Mouse (Mus musculus): ENCODE results near the gene Pik3c2a. TPM values are rescaled to one million over a fixed set of nuclear protein-coding genes. Genes with fewer than 3 reads are reported as not detected.

Pik3c2a gene
- total and polyA plus RNA-seq, 2 experiments = 1.7 to 40.7 TPM

GRCm38 (mm10) chr7:116288996-116289395 is 154.3 kb downstream of the Pik3c2a start:
- H3K4me1 ChIP-seq (ENCODE audit: control insufficient read depth, insufficient read depth, low read length) = peaks cover 27% of the 10 kb centered on the region
- H3K27ac ChIP-seq (replicated peaks; ENCODE audit: insufficient read depth, low read depth, low read length) = no peak overlapping the region

DNA sequence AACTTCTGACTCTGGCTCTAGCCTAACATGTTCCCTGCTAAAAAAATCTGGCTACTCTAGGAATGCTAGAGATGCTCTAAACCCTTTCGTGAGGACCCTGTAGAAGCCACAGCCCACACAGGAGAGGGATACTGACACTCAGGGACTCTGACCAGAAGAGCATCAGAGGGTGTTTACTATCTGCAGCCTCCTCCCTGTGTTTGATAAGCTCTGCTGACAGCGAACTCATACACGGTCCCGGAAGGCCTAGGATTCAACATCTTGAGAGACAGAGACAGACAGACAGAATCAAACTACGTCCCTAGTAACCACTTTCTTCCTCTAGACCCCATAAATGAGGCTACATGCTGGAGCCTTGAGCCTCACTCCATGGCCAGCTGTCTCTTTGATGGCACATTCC is 155.3 kb downstream of the Pik3c2a start:
- H3K4me1 ChIP-seq (ENCODE audit: control insufficient read depth, insufficient read depth, low read length) = peaks cover 33% of the 10 kb centered on the region
- WGBS = 72% methylated on average over 5 of the region's 5 CpGs
- H3K9ac ChIP-seq (ENCODE audit: low read depth, low read length) = no peak overlapping the region

More at GRCm38 (mm10) chr7:116288996-116289395, 154.3 kb downstream of the Pik3c2a start:
- 58% methylated on average over 3 of the region's 3 CpGs for WGBS
- peak; percentile 51 for DNase-seq (ENCODE audit: extremely low read depth, low read depth, low spot score)
- no peaks in the 10 kb centered on the region for H3K27me3 ChIP-seq (ENCODE audit: control insufficient read depth, insufficient read depth, low read length)
- no peak overlapping the region for H3K9ac ChIP-seq (ENCODE audit: low read depth, low read length)
- H3K4me3 ChIP-seq (ENCODE audit: insufficient read depth, low read depth, low read length) = no peak overlapping the region
- H3K79me2 ChIP-seq (ENCODE audit: control insufficient read depth, insufficient read depth, low read length) = peaks cover 7% of the 10 kb centered on the region; the same call in 1 of the 2 replicates
- TF ChIP-seq POLR2A (IDR thresholded peaks at IDR 0.05; ENCODE audit: extremely low read depth, insufficient read depth, low read length) (no peak), CTCF (IDR thresholded peaks at IDR 0.05; ENCODE audit: low read depth, low read length) (no peak)
- H3K36me3 ChIP-seq (ENCODE audit: control insufficient read depth, insufficient read depth, low read length) = no peaks in the 10 kb centered on the region

More for the DNA sequence above, 155.3 kb downstream of the Pik3c2a start:
- Histone ChIP-seq H3K27ac (replicated peaks; ENCODE audit: insufficient read depth, low read depth, low read length) (no peak overlapping the region), H3K36me3 (ENCODE audit: control insufficient read depth, insufficient read depth, low read length) (no peaks in the 10 kb centered on the region), H3K27me3 (ENCODE audit: control insufficient read depth, insufficient read depth, low read length) (no peaks in the 10 kb centered on the region), H3K79me2 (ENCODE audit: control insufficient read depth, insufficient read depth, low read length) (peaks cover 7% of the 10 kb centered on the region; the same call in 1 of the 2 replicates), H3K4me3 (ENCODE audit: insufficient read depth, low read depth, low read length) (no peak overlapping the region)
- DNase-seq (ENCODE audit: extremely low read depth, low read depth, low spot score) = no peak
- TF ChIP-seq CTCF (IDR thresholded peaks at IDR 0.05; ENCODE audit: low read depth, low read length) (no peak), POLR2A (IDR thresholded peaks at IDR 0.05; ENCODE audit: extremely low read depth, insufficient read depth, low read length) (no peak)

Other genes with a start within 250 kb of the Pik3c2a start
- gene Plekha7, start 135.1 kb downstream of the Pik3c2a start, total RNA-seq (2014; rRNA removed) = 2.2 and 2.3 TPM in 2 replicates
- 2.7 and 2.9 TPM in 2 replicates for gene Plekha7, start 135.1 kb downstream of the Pik3c2a start, polyA plus RNA-seq (2012; rRNA removed)
- gene Rps13, start 109.3 kb downstream of the Pik3c2a start, total RNA-seq (2014; rRNA removed) = 125 and 171 TPM in 2 replicates
- gene Rps13, start 109.3 kb downstream of the Pik3c2a start, polyA plus RNA-seq (2012; rRNA removed) = 107 and 198 TPM in 2 replicates
- 4.7 and 5.5 TPM in 2 replicates for gene Nucb2, start 60.9 kb upstream of the Pik3c2a start, total RNA-seq (2014; rRNA removed)
- gene Nucb2, start 60.9 kb upstream of the Pik3c2a start, polyA plus RNA-seq (2012; rRNA removed) = 0.36 and 0.65 TPM in 2 replicates